Mouse (Mus musculus) megakaryocyte, embryonic 14.5 days (primary cell): ENCODE measurements around the gene Aars2.

Experiments used
- FLI1 ChIP-seq: IDR thresholded peaks from 2 replicates; pipeline ENCODE4 v1.6.1; 2012; ENCODE audit warnings: low read length, inconsistent platforms, mixed read lengths
- GATA1 ChIP-seq: IDR thresholded peaks from 3 replicates; pipeline ENCODE4 v1.6.1; 2012; ENCODE audit warnings: mixed read lengths, low read length, inconsistent platforms, borderline replicate concordance

GRCm38 (mm10) chr17:45554420-45554819 is 47.8 kb downstream of the Aars2 start:
- TF ChIP-seq GATA1, result no peak
- TF ChIP-seq FLI1, result no peak
